In the genomic region with DNA sequence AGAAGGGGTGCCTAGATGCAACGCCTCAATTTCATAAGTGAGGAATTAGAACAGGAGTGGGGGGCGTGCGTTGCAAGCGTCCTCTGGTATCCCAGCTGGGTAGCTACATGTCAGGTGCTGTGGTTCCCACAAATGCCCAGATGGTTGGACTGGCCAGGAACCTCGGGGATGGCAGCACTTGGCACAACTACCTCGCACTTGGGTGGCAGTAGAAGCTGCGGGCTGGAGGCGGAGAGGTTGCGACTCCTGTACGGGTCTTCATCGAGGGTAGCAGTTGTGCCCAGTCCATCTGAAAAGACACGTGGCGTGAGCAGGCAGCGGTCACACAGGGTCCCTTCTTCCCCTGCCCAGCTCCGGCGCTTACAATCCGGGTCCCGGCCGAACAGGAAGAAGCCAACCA, we compare ENCODE assay signal across 9 mouse cellular contexts. TPM values are rescaled to one million over a fixed set of nuclear protein-coding genes. Genes with fewer than 3 reads are reported as not detected.
DNase-seq lines count a peak whose midpoint lies in the region; ATAC-seq and TF ChIP-seq lines count a peak whose summit lies in the region.
"Had no signal": no experiment of that assay in that cellular context is flagged by ENCODE, and none has a peak within 500 bp of the region (broad histone marks: within the 10 kb centered on the region; RNA-seq: fewer than 3 reads in every experiment).

No protein-coding gene starts in this region.

- no peaks in the 10 kb centered on the region for H3K9me3 ChIP-seq in heart, postnatal 0 days (replicated peaks; ENCODE audit: control insufficient read depth, low read length)
- H3K9me3 ChIP-seq in forebrain, embryonic 14.5 days (replicated peaks; ENCODE audit: control insufficient read depth, low read length) = no peaks in the 10 kb centered on the region
- H3K9me3 ChIP-seq in liver, embryonic 16.5 days (replicated peaks; ENCODE audit: control insufficient read depth, low read length) = no peaks in the 10 kb centered on the region

- no peak for ATAC-seq in heart, postnatal 0 days (ENCODE audit: insufficient read depth, low read depth)
- ATAC-seq in forebrain, embryonic 14.5 days = no peak
- no peak for ATAC-seq in liver, embryonic 16.5 days (ENCODE audit: low read depth)
- ATAC-seq: Patski had no signal

- no peak overlapping the region for H3K27ac ChIP-seq in heart, postnatal 0 days (ENCODE audit: low read depth)
- H3K27ac ChIP-seq in brown adipose tissue, adult 24 weeks (replicated peaks; ENCODE audit: low read depth, low read length) = no peak overlapping the region
- H3K27ac ChIP-seq in forebrain, embryonic 14.5 days (ENCODE audit: low read depth, low read length) = no peak overlapping the region
- H3K27ac ChIP-seq in liver, embryonic 16.5 days (ENCODE audit: low read length) = no peak overlapping the region

- TF ChIP-seq EP300 in heart, postnatal 0 days (IDR thresholded peaks at IDR 0.05; ENCODE audit: low read depth) = no peak

- intact Hi-C loops in heart, postnatal 10 days (cut with DNase I) = no loop called here
- intact Hi-C loops in left cerebral cortex, postnatal 25 days (cut with DNase I) = no loop called here

- H3K4me2 ChIP-seq in heart, postnatal 0 days (ENCODE audit: low read depth, low read length) = peak overlapping the region; percentile 60
- H3K4me2 ChIP-seq in forebrain, embryonic 14.5 days (ENCODE audit: low read length) = peak overlapping the region; percentile 50
- peak overlapping the region; percentile 57 for H3K4me2 ChIP-seq in liver, embryonic 16.5 days (ENCODE audit: low read depth, low read length)

- no peak for TF ChIP-seq CTCF in heart, postnatal 0 days (IDR thresholded peaks at IDR 0.05; ENCODE audit: low read depth)

- no peak overlapping the region; the same call in 1 of the 2 replicates for H3K9ac ChIP-seq in heart, postnatal 0 days (replicated peaks; ENCODE audit: low read depth, low read length)
- peak overlapping the region; percentile 46 for H3K9ac ChIP-seq in forebrain, embryonic 14.5 days (ENCODE audit: low read length)
- peak overlapping the region; percentile 58; the same call in 1 of the 2 replicates for H3K9ac ChIP-seq in liver, embryonic 16.5 days (ENCODE audit: low read depth, low read length)

- no peaks in the 10 kb centered on the region for H3K36me3 ChIP-seq in heart, postnatal 0 days (replicated peaks; ENCODE audit: control insufficient read depth, insufficient read depth, low read length)
- no peaks in the 10 kb centered on the region for H3K36me3 ChIP-seq in forebrain, embryonic 14.5 days (ENCODE audit: control insufficient read depth, insufficient read depth, low read length)
- H3K36me3 ChIP-seq in liver, embryonic 16.5 days (ENCODE audit: control insufficient read depth, insufficient read depth) = no peaks in the 10 kb centered on the region

- DNase-seq in heart, postnatal 0 days (ENCODE audit: low spot score) = no peak
- DNase-seq in heart, postnatal 10 days = no peak
- DNase-seq in forebrain, embryonic 14.5 days (ENCODE audit: low spot score) = no peak
- no peak for DNase-seq in gastrocnemius, adult 8-10 months (ENCODE audit: low spot score in 2 of 2)
- DNase-seq in left cerebral cortex, adult 9 months (ENCODE audit: low spot score in 2 of 2) = no peak
- no peak for DNase-seq in left cerebral cortex, postnatal 25 days (ENCODE audit: low spot score in 2 of 2)

- peak overlapping the region; percentile 39 for H3K4me3 ChIP-seq in heart, postnatal 0 days (ENCODE audit: low read depth, low read length)
- peak overlapping the region; percentile 25; the same call in 1 of the 2 replicates for H3K4me3 ChIP-seq in brown adipose tissue, adult 24 weeks (ENCODE audit: insufficient read depth, low read depth, low read length)
- peak overlapping the region; percentile 19 for H3K4me3 ChIP-seq in forebrain, embryonic 14.5 days (ENCODE audit: low read depth, low read length)
- peak overlapping the region; percentile 58 for H3K4me3 ChIP-seq in liver, embryonic 16.5 days (ENCODE audit: low read depth, low read length)

- peaks cover 7% of the 10 kb centered on the region; the same call in 1 of the 2 replicates for H3K4me1 ChIP-seq in heart, postnatal 0 days (ENCODE audit: control insufficient read depth, insufficient read depth)
- H3K4me1 ChIP-seq in brown adipose tissue, adult 24 weeks (ENCODE audit: control insufficient read depth, insufficient read depth, insufficient read length, low read length) = peaks cover 13% of the 10 kb centered on the region
- peaks cover 38% of the 10 kb centered on the region for H3K4me1 ChIP-seq in forebrain, embryonic 14.5 days (ENCODE audit: control insufficient read depth, insufficient read depth, low read length)
- H3K4me1 ChIP-seq in liver, embryonic 16.5 days (ENCODE audit: control insufficient read depth, low read depth, low read length) = peaks cover 11% of the 10 kb centered on the region

- peaks cover 40% of the 10 kb centered on the region for H3K27me3 ChIP-seq in heart, postnatal 0 days (ENCODE audit: control insufficient read depth, insufficient read depth, low read length)
- 0 out of 2 replicates have a peak, but pooled peaks cover 15% of the 10 kb centered on the region for H3K27me3 ChIP-seq in forebrain, embryonic 14.5 days (replicated peaks; ENCODE audit: control insufficient read depth, insufficient read depth, low read length)
- peaks cover 33% of the 10 kb centered on the region for H3K27me3 ChIP-seq in liver, embryonic 16.5 days (ENCODE audit: control insufficient read depth, insufficient read depth, low read depth, low read length)
- H3K27me3 ChIP-seq: Patski had no signal

- whole genome bisulfite sequencing in heart, postnatal 0 days = 16% methylated on average over 19 of the region's 19 CpGs
- WGBS in forebrain, embryonic 14.5 days = 11% methylated on average over 19 of the region's 19 CpGs
- WGBS in liver, embryonic 16.5 days (ENCODE audit: insufficient replicate concordance) = 15% methylated on average over 19 of the region's 19 CpGs

RNA-seq across cellular contexts. Expression of a gene that starts 4.1 kb away (rescaled TPM):
- 14.1 and 28.5 TPM in 2 replicates for total RNA-seq in heart, postnatal 0 days (2014; rRNA removed; ENCODE audit: low replicate concordance)
- 27.5 and 27.7 TPM in 2 replicates for polyA plus RNA-seq in heart, postnatal 0 days (2015; fragmentation: Nextera tagmentation; extraction: Ambion mirVana)
- total RNA-seq in heart, postnatal 10 days (2021) = 10 to 100 TPM; 23.0 to 29.8 TPM
- 78.2 and 89.5 TPM in 2 replicates for polyA plus RNA-seq in brown adipose tissue, adult 24 weeks (2012; ENCODE audit: insufficient read depth, insufficient read length, missing spikeins)
- 37.1 and 37.9 TPM in 2 replicates for polyA plus RNA-seq in forebrain, embryonic 14.5 days (2014; fragmentation: Nextera tagmentation; extraction: Ambion mirVana)
- 23.7 and 24.6 TPM in 2 replicates for polyA plus RNA-seq in liver, embryonic 16.5 days (2015; fragmentation: Nextera tagmentation; extraction: Ambion mirVana)
- 10 to 100 TPM; 17.0 to 19.5 (median 17.7) TPM for total RNA-seq in gastrocnemius, adult 8-10 months (2022)
- total RNA-seq in left cerebral cortex, postnatal 25 days (2021) = 10 to 100 TPM; 31.1 to 35.5 TPM

RNA-seq across cellular contexts. Expression of a gene that starts 4.3 kb away (rescaled TPM):
- total RNA-seq in heart, postnatal 0 days (2014; rRNA removed; ENCODE audit: low replicate concordance) = not detected in 2 replicates
- polyA plus RNA-seq in heart, postnatal 0 days (2015; fragmentation: Nextera tagmentation; extraction: Ambion mirVana) = 0.25 and 0.47 TPM in 2 replicates
- under 1 TPM; 0.10 to 0.99 TPM for total RNA-seq in heart, postnatal 10 days (2021)
- 1.9 TPM in 1 of 2 replicates, not detected in the other for polyA plus RNA-seq in brown adipose tissue, adult 24 weeks (2012; ENCODE audit: insufficient read depth, insufficient read length, missing spikeins)
- polyA plus RNA-seq in forebrain, embryonic 14.5 days (2014; fragmentation: Nextera tagmentation; extraction: Ambion mirVana) = 0.99 and 1.5 TPM in 2 replicates
- polyA plus RNA-seq in liver, embryonic 16.5 days (2015; fragmentation: Nextera tagmentation; extraction: Ambion mirVana) = 2.5 and 3.5 TPM in 2 replicates
- total RNA-seq in gastrocnemius, adult 8-10 months (2022) = under 1 TPM in 2 of 4 experiments, not detected in 2; 0.65 to 0.99 TPM
- total RNA-seq in left cerebral cortex, postnatal 25 days (2021) = under 1 TPM; 0.62 to 0.80 TPM

RNA-seq across cellular contexts. Expression of a gene that starts 12.0 kb away (rescaled TPM):
- 2.8 and 4.6 TPM in 2 replicates for total RNA-seq in heart, postnatal 0 days (2014; rRNA removed; ENCODE audit: low replicate concordance)
- polyA plus RNA-seq in heart, postnatal 0 days (2015; fragmentation: Nextera tagmentation; extraction: Ambion mirVana) = 0.56 and 0.87 TPM in 2 replicates
- 1 to 10 TPM; 2.0 to 2.1 TPM for total RNA-seq in heart, postnatal 10 days (2021)
- 3.3 and 4.1 TPM in 2 replicates for polyA plus RNA-seq in brown adipose tissue, adult 24 weeks (2012; ENCODE audit: insufficient read depth, insufficient read length, missing spikeins)
- polyA plus RNA-seq in forebrain, embryonic 14.5 days (2014; fragmentation: Nextera tagmentation; extraction: Ambion mirVana) = 3.2 and 3.7 TPM in 2 replicates
- polyA plus RNA-seq in liver, embryonic 16.5 days (2015; fragmentation: Nextera tagmentation; extraction: Ambion mirVana) = 1.1 and 1.5 TPM in 2 replicates
- total RNA-seq in gastrocnemius, adult 8-10 months (2022) = 1 to 10 TPM in 2 of 4 experiments, under 1 TPM in 2; 0.24 to 1.3 (median 1.0) TPM
- total RNA-seq in left cerebral cortex, postnatal 25 days (2021) = 1 to 10 TPM; 3.4 to 4.4 TPM

RNA-seq across cellular contexts. Expression of a gene that starts 30.7 kb away (rescaled TPM):
- 5.6 and 8.4 TPM in 2 replicates for total RNA-seq in heart, postnatal 0 days (2014; rRNA removed; ENCODE audit: low replicate concordance)
- 2.7 and 3.1 TPM in 2 replicates for polyA plus RNA-seq in heart, postnatal 0 days (2015; fragmentation: Nextera tagmentation; extraction: Ambion mirVana)
- total RNA-seq in heart, postnatal 10 days (2021) = 10 to 100 TPM in 1 of 2 experiments, 1 to 10 TPM in 1; 9.3 to 10.3 TPM
- polyA plus RNA-seq in brown adipose tissue, adult 24 weeks (2012; ENCODE audit: insufficient read depth, insufficient read length, missing spikeins) = 9.4 and 9.6 TPM in 2 replicates
- 49.3 and 54.5 TPM in 2 replicates for polyA plus RNA-seq in forebrain, embryonic 14.5 days (2014; fragmentation: Nextera tagmentation; extraction: Ambion mirVana)
- polyA plus RNA-seq in liver, embryonic 16.5 days (2015; fragmentation: Nextera tagmentation; extraction: Ambion mirVana) = 1.2 and 1.8 TPM in 2 replicates
- 1 to 10 TPM; 1.7 to 2.5 (median 2.3) TPM for total RNA-seq in gastrocnemius, adult 8-10 months (2022)
- 100 to 1,000 TPM; 374 to 376 TPM for total RNA-seq in left cerebral cortex, postnatal 25 days (2021)
